Mouse (Mus musculus) fat pad, adult 2 months (tissue): ENCODE results near the gene Intu.

Experiments
- DNase-seq: peaks from one replicate; pipeline ENCODE4 v3.0.0-alpha.2; 2011; ENCODE audit warnings: low read depth, low spot score; ENCODE audit errors: extremely low read depth

The Intu gene

DNA sequence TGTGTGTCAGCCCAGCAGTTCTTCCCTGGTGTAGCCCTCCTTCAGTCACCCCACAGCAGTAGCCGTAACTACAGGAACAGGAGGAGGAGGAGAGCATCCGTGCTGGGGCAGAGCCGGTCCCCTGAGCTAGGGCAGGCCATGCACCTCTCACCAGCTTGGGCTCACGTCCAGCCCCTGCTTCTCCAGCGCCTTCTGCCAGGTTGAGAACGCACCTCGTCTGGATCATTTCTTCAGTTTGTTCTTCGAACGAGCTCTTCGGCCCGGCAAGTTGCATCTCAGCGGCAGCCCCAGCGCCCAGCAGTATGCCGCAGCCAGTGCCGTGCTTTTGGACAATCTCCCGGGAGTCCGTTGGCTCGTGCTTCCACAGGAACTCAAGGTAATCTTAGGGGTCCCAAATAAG, 152.1 kb downstream of the Intu start:
- DNase-seq, result no peak

DNA sequence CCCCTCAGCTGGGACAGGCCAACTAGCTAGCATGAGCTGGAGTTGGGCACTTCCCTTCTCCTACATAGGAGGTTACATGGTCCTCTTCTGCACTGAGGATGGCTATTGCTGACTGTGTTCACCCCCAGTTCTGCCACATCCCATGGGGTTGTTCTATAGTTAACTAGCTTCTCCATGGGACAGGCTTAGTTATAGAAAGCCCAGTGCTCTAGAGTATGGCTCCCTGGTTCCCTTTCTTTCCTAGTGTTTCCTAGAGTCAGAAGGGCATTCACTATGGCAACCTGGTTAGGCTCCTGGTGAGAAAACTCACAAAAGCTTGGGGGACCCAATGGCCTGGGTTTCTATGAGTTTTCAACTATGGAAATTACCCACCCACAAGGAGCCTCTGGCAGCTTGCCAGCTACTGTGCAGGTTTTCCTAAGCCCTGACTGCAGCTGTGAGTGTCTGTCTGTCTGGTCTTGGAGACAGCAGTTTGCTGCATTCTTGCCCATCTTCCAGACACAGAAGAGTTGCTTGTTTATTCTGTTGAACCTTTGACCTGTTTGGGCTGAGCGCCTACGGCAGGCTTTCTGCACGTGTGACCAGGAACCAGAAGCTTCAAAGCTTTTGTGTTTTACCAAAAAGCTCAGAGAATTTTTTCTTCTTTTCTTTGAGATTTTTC, 154.9 kb downstream of the Intu start:
- no peak for DNase-seq

GRCm38 (mm10) chr3:40686836-40687235, 155.8 kb downstream of the Intu start:
- no peak for DNase-seq

GRCm38 (mm10) chr3:40687588-40687987, 156.5 kb downstream of the Intu start:
- no peak for DNase-seq

DNA sequence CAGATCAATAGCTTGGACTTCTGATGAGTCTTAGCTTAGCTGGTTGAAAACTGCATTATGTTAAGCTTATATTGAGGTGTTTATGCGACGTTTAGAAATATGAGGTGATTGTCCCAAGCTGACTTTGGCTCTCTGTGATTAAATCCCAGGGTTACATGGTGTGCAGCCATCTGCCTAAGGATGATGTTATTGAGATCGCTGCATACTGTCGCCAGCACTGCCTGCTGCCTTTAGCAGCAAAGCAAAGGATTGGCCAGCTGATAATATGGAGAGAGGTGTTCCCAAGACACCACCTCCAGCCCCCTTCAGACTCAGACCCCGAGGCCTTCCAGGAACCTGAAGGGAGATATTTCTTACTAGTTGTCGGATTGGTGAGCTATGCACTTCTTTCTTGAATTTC, 160.5 kb downstream of the Intu start:
- no peak for DNase-seq

GRCm38 (mm10) chr3:40693435-40693834, 162.3 kb downstream of the Intu start:
- no peak for DNase-seq

GRCm38 (mm10) chr3:40693960-40694359, 162.9 kb downstream of the Intu start:
- no peak for DNase-seq

GRCm38 (mm10) chr3:40694438-40694837, 163.4 kb downstream of the Intu start:
- DNase-seq, result no peak

DNA sequence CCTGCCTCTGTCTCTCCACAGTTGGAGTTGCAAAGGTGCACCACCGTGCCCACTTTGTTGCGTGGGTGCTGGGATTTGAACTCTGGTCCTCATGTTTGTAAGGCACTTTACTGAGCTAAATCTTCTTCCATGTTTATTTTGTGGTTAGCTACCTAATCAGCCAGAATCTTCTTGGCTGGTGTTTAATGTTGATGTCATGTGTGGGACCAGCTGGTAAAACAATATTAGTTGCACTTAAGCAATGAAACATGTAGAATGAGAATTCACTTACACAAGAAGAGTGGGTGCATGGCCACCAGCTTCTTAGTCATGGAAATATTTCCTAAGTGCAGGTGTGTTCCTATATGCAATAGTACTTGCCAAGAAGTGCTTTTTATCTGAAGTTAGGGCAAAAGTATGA, 164.1 kb downstream of the Intu start:
- DNase-seq, result peak; percentile 63

- DNase-seq, result no peak
Observed at GRCm38 (mm10) chr3:40698834-40699233, 167.7 kb downstream of the Intu start.

DNA sequence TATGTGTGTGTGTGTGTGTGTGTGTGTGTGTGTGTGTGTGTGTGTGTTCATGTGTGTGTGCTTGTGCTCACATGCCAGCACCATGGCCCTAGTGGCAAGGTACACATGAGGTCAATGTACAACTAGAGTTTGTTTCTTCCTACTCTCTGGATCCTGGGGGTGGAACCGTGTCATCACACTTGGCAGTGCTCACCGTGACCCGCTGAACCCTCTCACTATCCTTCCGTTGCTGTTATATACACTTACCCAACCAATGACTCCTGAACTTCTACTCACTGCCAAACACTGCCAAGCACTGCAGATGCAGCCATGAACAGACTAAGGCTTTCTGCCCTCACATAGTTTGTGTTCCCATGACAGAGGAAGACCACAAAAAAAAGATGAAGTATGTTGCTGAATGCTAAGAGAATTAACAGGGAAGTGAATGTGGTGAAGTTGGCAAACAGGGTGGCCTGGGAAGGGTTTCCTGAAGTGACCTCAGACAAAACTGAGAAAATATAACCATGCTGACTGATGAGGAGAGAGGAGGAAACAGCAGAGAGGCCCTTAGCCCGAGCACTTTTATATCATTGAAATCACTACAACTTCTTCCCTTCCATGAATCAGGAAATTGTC, 173.8 kb downstream of the Intu start:
- DNase-seq, result no peak

DNA sequence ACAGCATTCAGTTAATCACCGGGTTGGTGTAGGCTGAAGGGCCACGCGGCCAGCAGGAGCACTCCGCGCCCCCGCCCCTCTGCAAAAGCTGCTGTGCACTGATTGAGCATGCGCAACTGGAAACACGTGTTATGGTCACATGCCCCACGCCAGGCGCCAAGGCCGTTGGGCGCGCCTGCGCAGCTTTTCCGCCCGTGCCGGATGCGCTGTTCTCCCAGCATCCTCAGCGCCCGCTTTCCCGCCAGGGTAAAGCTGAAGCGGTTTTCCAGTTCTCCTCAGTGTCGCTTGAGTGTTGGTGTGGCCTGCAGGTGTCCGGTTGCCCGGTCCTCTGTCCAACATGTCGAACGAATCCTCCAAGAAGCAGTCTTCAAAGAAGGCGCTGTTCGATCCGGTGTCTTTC, 177.6 kb downstream of the Intu start, which contains the start of gene Slc25a31:
Gene Slc25a31, plus strand, starts transcription at position 201 of the 400 bp plus-strand sequence.
- DNase-seq, result no peak

GRCm38 (mm10) chr3:40716056-40716455, 185.0 kb downstream of the Intu start:
- no peak for DNase-seq

DNA sequence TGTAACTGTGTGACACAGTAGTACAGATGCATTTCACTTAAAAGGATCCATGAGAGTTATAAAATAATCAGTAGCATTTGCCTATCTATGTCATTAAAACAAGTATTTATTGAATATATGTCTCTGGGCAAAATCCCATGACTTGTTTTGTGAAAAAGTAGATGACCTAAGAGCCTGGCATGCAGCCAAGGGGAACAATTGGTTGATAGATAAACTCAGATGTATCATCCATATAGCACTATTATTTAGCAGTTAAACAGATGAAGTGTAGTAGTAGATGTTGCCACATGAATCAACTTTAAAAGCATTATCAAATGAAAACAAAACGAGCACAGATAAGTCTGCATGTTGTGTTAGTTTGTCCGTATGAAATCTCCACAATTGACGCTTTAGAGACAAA, 187.9 kb downstream of the Intu start:
- no peak for DNase-seq

GRCm38 (mm10) chr3:40738381-40738912, 207.4 kb downstream of the Intu start:
- no peak for DNase-seq

GRCm38 (mm10) chr3:40744024-40744835, 213.1 kb downstream of the Intu start, which contains the start of gene Hspa4l:
TSS of gene Hspa4l (plus strand) at chr3:40744495.
- DNase-seq, result no peak

GRCm38 (mm10) chr3:40744836-40745660, 214.0 kb downstream of the Intu start:
- DNase-seq, result no peak

GRCm38 (mm10) chr3:40745661-40746547, 214.8 kb downstream of the Intu start:
- peak; percentile 45 for DNase-seq
